Mouse (Mus musculus) hindlimb bud, embryonic 11.5 days (tissue): Measurements from ENCODE around the gene Il1rapl2.

Experiments
- DNase-seq: peaks from one replicate; pipeline ENCODE4 v3.0.0-alpha.2; 2012; ENCODE audit warnings: low read depth, low spot score; ENCODE audit errors: extremely low spot score

The Il1rapl2 gene

GRCm38 (mm10) chrX:137570321-137571195 is at the start of gene Il1rapl2:
TSS of gene Il1rapl2 (plus strand) at chrX:137570608.
- DNase-seq, result no peak

- DNase-seq, result no peak
Measured at GRCm38 (mm10) chrX:137548348-137548747, 22.1 kb upstream of the Il1rapl2 start.

- DNase-seq, result no peak
Measured at GRCm38 (mm10) chrX:137569472-137570188, 778 bp upstream of the Il1rapl2 start.

DNA sequence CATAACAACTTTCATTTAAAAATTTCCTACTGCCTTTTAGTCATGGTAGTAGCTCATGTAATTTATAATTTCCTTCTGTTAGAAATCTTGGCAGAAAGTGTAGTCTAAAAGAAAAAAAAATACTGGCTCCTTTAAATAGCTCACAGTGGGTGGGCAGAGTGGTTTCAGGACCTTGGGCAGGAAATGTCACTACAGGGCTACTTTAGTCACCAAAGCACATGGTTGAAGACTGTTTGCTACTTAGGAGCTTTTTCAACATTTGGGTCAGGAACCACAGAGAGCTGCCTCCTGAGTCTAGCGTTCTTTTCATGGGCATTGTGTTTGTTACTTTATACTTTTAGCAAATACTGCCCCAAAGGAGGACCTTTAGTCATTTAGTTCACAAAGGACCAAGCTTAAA is 12.2 kb downstream of the Il1rapl2 start:
- no peak for DNase-seq

GRCm38 (mm10) chrX:137620697-137621096 is 50.3 kb downstream of the Il1rapl2 start:
- no peak for DNase-seq

- DNase-seq, result peak; percentile 18
Measured at GRCm38 (mm10) chrX:137667011-137667410, 96.6 kb downstream of the Il1rapl2 start.

DNA sequence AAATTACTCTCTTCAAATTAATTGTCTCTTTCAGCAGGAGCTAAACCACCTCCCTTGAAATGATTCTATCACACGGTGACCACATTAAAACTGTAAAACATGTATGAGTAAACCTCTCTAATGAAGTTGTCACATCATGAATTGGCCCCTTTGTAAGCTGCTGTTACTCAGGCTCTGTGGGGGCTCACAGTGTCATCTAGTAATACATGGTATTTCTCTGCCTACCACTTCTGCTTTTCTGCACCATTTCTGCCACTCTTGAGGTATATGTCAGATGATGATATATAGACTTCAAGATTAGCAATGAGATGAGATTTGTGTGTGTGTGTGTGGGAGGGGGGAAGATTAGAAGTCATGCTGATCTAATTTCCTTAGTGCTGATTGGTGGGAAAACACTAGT is 117.6 kb downstream of the Il1rapl2 start:
- DNase-seq, result no peak

- DNase-seq, result no peak
Measured at GRCm38 (mm10) chrX:137700006-137700405, 129.6 kb downstream of the Il1rapl2 start.

DNA sequence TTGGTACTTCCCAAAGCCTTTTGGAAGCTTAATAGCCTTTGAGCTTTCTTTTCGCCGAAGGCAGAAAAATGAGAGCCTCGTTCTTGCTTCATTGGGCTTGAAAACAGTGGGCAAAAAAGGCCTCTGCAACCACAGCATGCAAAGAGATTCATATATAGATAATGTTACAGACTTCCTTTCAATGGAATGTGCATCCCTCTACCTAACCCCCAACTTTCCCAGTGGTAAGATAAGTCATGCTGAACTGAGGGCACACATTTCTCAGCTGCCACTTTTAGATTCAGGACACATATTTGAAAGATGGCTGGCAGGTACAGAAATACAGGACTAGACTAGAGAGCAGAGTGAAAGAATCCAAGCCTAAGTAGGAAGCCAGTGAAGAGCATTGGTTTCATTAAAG is 185.1 kb downstream of the Il1rapl2 start:
- no peak for DNase-seq

- DNase-seq, result no peak
Measured at GRCm38 (mm10) chrX:137805484-137806200, 235.2 kb downstream of the Il1rapl2 start.

DNA sequence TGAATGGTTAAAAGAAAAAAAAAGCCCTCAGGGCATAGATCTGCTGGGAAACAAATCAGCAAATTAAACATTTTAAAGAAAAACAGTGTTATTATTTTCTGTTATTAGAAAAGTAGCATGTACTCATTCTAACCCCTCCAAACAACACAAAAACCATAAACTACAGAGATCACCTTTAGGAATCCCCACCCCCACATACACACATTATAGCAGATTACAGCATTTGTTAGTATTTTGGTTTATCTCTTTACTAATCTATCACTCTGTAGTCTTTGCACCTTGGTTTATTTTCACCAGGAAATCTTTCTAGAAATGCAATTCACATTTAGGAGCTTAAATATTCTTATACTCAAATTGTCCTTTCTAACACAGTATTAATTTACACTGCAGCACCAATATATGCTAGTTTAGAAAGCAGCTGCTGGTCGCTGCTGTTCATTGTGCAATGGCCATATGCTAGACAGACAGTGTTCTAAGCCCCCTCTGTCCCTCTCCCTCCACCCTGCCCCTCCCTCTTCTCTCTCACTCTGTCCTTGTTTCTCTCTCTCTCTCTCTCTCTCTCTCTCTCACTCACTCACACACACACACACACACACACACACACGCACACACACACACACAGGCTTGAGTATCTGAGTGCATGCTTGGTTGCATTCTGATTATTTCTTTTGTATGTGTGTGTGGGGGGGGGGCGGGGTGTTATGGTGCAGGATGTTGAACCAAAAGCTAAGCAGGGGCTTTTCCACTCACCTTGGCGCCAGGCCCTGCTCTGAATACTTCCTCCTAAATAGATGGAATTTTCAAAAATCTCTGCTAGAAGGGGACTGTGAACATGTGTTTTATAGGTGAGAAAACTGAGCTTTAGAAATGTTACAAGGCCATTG is 236.1 kb downstream of the Il1rapl2 start:
- DNase-seq, result no peak

- DNase-seq, result no peak
Measured at GRCm38 (mm10) chrX:137809526-137809925, 239.1 kb downstream of the Il1rapl2 start.

DNA sequence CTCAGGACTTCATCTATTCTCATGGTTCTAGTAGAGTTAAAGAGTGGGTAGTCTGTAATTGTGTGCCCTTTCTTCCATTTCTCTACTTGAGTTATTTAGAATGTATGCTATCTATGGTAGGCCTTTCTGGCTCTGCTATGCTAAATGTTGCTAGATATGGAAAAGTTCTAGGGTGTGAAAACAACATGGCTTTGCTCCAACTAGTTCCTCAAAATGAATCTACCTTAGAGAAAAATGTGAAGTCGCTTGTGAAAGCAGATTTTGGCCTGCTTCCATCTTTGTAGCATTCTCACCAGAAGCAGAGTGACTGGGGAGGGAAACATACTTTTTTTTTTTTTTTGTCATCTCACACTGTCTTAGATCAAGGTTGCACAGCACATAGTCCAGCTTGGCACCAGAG is 241.7 kb downstream of the Il1rapl2 start:
- no peak for DNase-seq

DNA sequence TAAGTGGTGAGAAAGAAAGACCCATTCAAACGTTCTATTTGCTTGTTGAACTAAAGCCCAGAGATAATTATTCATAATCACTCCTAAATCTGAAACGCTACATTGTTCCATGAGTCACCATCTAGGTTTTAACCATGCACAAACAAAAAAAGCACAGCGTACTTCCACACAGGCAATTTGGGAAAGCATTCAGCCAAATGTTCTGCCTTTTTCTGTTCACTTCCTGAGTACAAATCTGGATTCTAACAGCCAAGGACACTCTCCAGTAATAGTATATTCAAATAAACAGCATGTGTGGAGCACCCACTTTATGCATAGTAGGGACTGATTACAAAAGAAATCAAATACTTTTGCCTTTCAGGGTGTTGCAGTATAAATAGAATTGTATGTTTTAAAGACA is 278.5 kb downstream of the Il1rapl2 start:
- DNase-seq, result no peak

GRCm38 (mm10) chrX:137923490-137923889 is 353.1 kb downstream of the Il1rapl2 start:
- DNase-seq, result no peak

DNA sequence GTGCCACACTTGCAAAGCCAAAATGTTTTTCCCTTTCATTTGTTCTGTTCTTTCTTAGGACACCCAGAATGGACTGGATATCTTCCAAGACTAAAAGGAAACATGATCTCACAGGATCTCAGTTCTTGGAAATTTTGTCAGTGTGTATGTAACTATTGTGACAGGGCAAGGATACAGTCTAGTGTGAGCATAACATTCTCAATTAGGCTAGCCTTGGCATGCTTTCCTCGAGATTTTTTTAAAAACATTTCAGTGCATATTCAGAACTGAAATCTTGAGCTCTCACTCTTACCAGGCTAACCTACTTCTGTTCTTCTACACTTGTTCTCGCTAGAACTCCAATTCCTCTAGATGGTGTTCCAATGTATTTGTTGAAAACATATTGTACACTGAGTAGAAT is 356.4 kb downstream of the Il1rapl2 start:
- DNase-seq, result no peak

DNA sequence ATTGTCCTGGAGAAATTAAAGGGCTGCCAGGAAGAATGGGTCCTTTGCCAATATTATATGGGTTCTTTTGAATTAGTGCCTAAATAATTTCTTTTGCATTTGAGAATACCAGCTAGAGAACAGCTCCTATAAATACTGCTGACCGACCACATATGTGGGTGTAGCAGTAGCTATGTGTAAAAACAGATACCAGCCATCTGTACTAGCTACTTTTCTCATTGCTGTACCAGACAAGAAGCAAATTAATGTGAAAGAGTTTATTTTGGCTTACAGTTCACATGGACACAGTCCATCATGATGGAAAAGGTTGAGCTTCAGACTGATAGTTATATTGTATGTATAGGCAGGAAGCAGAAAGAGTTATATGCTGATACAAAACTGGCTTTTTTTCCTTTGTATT is 377.3 kb downstream of the Il1rapl2 start:
- no peak for DNase-seq

DNA sequence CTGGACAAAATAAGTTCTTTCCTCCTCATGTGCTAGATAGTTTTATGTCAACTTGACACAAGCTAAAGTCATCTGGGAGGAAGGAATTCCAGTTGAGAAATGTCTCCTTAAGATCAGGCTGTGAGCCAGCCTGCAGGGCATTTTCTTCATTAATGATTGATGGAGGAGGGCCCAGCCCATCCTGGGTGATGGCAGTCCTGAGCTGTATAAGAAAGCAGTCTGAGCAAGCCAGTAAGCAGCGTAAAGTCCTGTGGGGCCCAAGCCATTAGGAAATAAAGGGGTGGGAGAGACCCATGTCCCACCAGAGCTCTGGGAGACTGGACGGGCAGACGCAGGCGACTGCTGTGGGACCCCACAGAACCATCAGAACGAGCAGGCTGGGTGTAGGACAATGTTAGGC is 400.9 kb downstream of the Il1rapl2 start:
- DNase-seq, result no peak

GRCm38 (mm10) chrX:138043113-138043512 is 472.7 kb downstream of the Il1rapl2 start:
- no peak for DNase-seq

DNA sequence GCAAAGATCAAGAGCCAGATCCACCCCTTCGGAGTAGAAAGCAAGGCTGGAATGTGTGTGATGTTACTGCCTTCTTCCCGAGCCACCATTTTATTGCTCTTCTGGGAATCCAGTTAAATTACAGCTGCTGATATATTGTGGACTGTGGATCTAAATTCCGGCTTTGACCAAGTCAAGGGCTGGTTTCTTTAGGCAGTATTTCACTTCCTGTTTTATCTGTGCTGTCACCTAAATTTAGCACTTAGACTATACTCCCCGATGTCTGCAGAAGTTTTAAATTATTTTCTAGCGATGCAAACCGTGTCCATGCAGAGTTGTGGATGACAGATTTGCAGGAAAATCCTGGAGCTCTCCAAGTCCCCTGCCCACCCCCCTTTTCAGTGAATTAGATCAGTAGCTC is 533.5 kb downstream of the Il1rapl2 start:
- peak; percentile 14 for DNase-seq

DNA sequence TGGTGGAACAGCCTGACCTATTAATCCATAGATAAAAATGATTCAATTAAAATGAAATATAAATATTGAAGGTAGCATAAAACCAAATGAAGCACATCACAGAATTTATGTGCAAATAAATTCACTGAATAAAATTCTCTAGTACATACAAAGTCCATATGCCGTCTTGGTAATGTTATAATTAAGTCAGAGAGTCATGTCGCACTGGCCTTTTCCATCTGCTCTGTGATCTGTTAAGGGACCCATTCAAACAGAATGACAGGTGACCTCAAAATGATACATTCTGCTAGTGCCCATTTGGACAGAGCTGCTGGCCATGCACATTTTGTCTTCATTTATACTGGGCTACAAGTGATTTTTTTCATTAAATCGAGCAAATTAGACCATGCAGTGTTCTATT is 534.3 kb downstream of the Il1rapl2 start:
- DNase-seq, result peak; percentile 0
